13 mouse cellular contexts compared by ENCODE assay signal in the genomic region with DNA sequence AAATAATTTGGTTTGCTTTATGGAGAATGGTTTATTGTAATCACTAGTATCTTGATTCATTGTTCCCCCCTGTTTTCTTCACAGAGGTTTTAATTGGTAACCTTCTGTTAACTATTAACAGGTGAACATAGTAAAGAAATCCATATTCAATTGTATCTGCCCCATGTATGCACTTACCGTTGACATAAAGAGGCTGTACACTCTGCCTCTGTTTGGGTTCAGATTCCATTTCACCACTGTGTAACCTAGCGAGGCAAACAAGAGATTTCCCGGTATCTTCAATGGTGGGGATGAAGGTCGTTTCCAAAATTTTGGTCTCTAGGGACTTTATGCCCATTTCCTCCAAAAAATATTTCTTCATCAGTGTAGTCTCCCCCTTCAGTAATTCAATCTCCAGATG.
"Had no signal": no experiment of that assay in that cellular context is flagged by ENCODE, and none has a peak within 500 bp of the region (broad histone marks: within the 10 kb centered on the region; RNA-seq: fewer than 3 reads in every experiment).

No protein-coding gene starts in this region.

- H3K4me2 ChIP-seq: limb, embryonic 12.5 days; limb, embryonic 15.5 days; midbrain, embryonic 13.5 days had no signal

- H3K9ac ChIP-seq: limb, embryonic 12.5 days; limb, embryonic 15.5 days; midbrain, embryonic 13.5 days had no signal

- H3K27me3 ChIP-seq: limb, embryonic 12.5 days; limb, embryonic 15.5 days; midbrain, embryonic 13.5 days had no signal

- ATAC-seq: inflammation-experienced regulatory T-cells, adult 6 months; intestine, embryonic 16.5 days; midbrain, embryonic 13.5 days had no signal

- H3K9me3 ChIP-seq: limb, embryonic 12.5 days; limb, embryonic 15.5 days; midbrain, embryonic 13.5 days had no signal

- DNase-seq: kidney, adult 18-20 months; kidney, adult 9 months; kidney, postnatal 14 days; kidney, postnatal 4 days; left cerebral cortex, postnatal 4 days; lung, adult 2 months; thymus, postnatal 25 days had no signal

- H3K27ac ChIP-seq: limb, embryonic 12.5 days; limb, embryonic 15.5 days; macrophage; midbrain, embryonic 13.5 days had no signal

- H3K4me3 ChIP-seq: limb, embryonic 12.5 days; limb, embryonic 15.5 days; midbrain, embryonic 13.5 days had no signal
